Mouse (Mus musculus) MEL (cell line): Measurements from ENCODE around the gene Bcl3.

ENCODE experiments used
- BHLHE40 ChIP-seq: IDR thresholded peaks from 2 replicates; pipeline ENCODE4 v1.6.1; 2012; ENCODE audit warnings: low read depth, mild to moderate bottlenecking, inconsistent platforms, low read length, improper control_type of control experiment, borderline replicate concordance
- CTCF ChIP-seq, 3 experiments: IDR thresholded peaks in 2 of 3; conservative IDR thresholded peaks in 1 of 3; 2 replicates each; pipeline ENCODE4 v1.5.1; 2011 to 2012; ENCODE audit warnings: low read length in 3 of 3, low read depth in 2 of 3, mild to moderate bottlenecking in 2 of 3, improper control_type of control experiment in 1 of 3, inconsistent platforms in 1 of 3, mixed read lengths in 1 of 3, moderate library complexity in 1 of 3; ENCODE audit not compliant: control insufficient read depth in 1 of 3, insufficient read depth in 1 of 3, poor library complexity in 1 of 3, severe bottlenecking in 1 of 3
- E2F4 ChIP-seq: IDR thresholded peaks from 2 replicates; pipeline ENCODE4 v1.6.1; 2011; ENCODE audit warnings: low read depth, low read length, improper control_type of control experiment, borderline replicate concordance
- EP300 ChIP-seq, 2 experiments: IDR thresholded peaks; 2 replicates each; pipeline ENCODE4 v1.6.1; 2011; ENCODE audit warnings: improper control_type of control experiment in 2 of 2, low read length in 2 of 2, low read depth in 1 of 2, mild to moderate bottlenecking in 1 of 2
- GATA1 ChIP-seq: IDR thresholded peaks from 2 replicates; pipeline ENCODE4 v1.6.1; 2011; ENCODE audit warnings: low read depth, low read length, improper control_type of control experiment
- HCFC1 ChIP-seq: IDR thresholded peaks from 2 replicates; pipeline ENCODE4 v1.6.1; 2012; ENCODE audit warnings: low read depth, mild to moderate bottlenecking, inconsistent platforms, low read length, improper control_type of control experiment, moderate library complexity
- JUND ChIP-seq: IDR thresholded peaks from 2 replicates; pipeline ENCODE4 v1.6.1; 2011; ENCODE audit warnings: low read depth, mild to moderate bottlenecking, improper control_type of control experiment, low read length
- MAX ChIP-seq: IDR thresholded peaks from 2 replicates; pipeline ENCODE4 v1.6.1; 2011; ENCODE audit warnings: low read length, improper control_type of control experiment
- MXI1 ChIP-seq: IDR thresholded peaks from 2 replicates; pipeline ENCODE4 v1.6.1; 2011; ENCODE audit warnings: mild to moderate bottlenecking, low read depth, low read length, improper control_type of control experiment
- POLR2A ChIP-seq, 2 experiments: IDR thresholded peaks; 2 replicates each; pipeline ENCODE4 v1.6.1; 2011 to 2012; ENCODE audit warnings: low read length in 2 of 2, mild to moderate bottlenecking in 2 of 2, control low read depth in 1 of 2, improper control_type of control experiment in 1 of 2, low read depth in 1 of 2, moderate library complexity in 1 of 2; ENCODE audit not compliant: control insufficient read depth in 1 of 2, insufficient read depth in 1 of 2, poor library complexity in 1 of 2
- RCOR1 ChIP-seq: IDR thresholded peaks from 2 replicates; pipeline ENCODE4 v1.6.1; 2012; ENCODE audit warnings: low read depth, mild to moderate bottlenecking, inconsistent platforms, low read length, improper control_type of control experiment
- ZC3H11A ChIP-seq: IDR thresholded peaks from 2 replicates; pipeline ENCODE4 v1.6.1; 2012; ENCODE audit warnings: low read depth, mild to moderate bottlenecking, inconsistent platforms, low read length, improper control_type of control experiment

- TF ChIP-seq CTCF (IDR thresholded peaks at IDR 0.05 in 2 of 3, conservative IDR thresholded peaks at IDR 0.05 in 1 of 3; ENCODE audit: control insufficient read depth in 1 of 3, insufficient read depth in 1 of 3, low read depth in 2 of 3, low read length in 3 of 3, poor library complexity in 1 of 3, severe bottlenecking in 1 of 3) (peak; percentile 88 to 92 (median 90)), MXI1 (no peak), POLR2A (IDR thresholded peaks at IDR 0.05; ENCODE audit: control insufficient read depth in 1 of 2, insufficient read depth in 1 of 2, low read depth in 1 of 2, low read length in 2 of 2, poor library complexity in 1 of 2) (no peak), E2F4 (no peak), BHLHE40 (no peak), EP300 (IDR thresholded peaks at IDR 0.05; ENCODE audit: low read depth in 1 of 2, low read length in 2 of 2) (no peak), MAX (no peak), JUND (no peak), HCFC1 (no peak), GATA1 (no peak), ZC3H11A (peak; percentile 75), RCOR1 (no peak)
Observed at GRCm38 (mm10) chr7:19843561-19843960, 21.0 kb upstream of the Bcl3 start.
